ENCODE assay signal across 14 mouse cellular contexts in genomic region chr13:41341422-41341821, GRCm38 (mm10).
A peak's percentile ranks its signal among the peaks of the same experiment; 100 is the strongest.
DNase-seq lines count a peak whose midpoint lies in the region; ATAC-seq lines count a peak whose summit lies in the region.
"Had no signal": no experiment of that assay in that cellular context is flagged by ENCODE, and none has a peak within 500 bp of the region (broad histone marks: within the 10 kb centered on the region; RNA-seq: fewer than 3 reads in every experiment).

No protein-coding gene starts in this region.

- ATAC-seq in kidney, embryonic 14.5 days (ENCODE audit: low FRiP score, low TSS enrichment) = no peak
- no peak for ATAC-seq in intestine, embryonic 15.5 days
- ATAC-seq in inflammation-experienced regulatory T-cells, adult 6 months = no peak
- ATAC-seq: hindbrain, postnatal 0 days; Patski had no signal

- no peaks in the 10 kb centered on the region for H3K9me3 ChIP-seq in kidney, embryonic 14.5 days (ENCODE audit: control insufficient read depth, low read length)
- H3K9me3 ChIP-seq in intestine, embryonic 15.5 days = no peaks in the 10 kb centered on the region
- H3K9me3 ChIP-seq: stomach, embryonic 15.5 days had no signal

- H3K4me2 ChIP-seq in kidney, embryonic 14.5 days (replicated peaks; ENCODE audit: low read depth, low read length) = no peak overlapping the region
- no peak overlapping the region for H3K4me2 ChIP-seq in intestine, embryonic 15.5 days (replicated peaks)
- H3K4me2 ChIP-seq: stomach, embryonic 15.5 days had no signal

- no peak overlapping the region for H3K4me3 ChIP-seq in kidney, embryonic 14.5 days (ENCODE audit: low read length)
- H3K4me3 ChIP-seq in intestine, embryonic 15.5 days (replicated peaks) = no peak overlapping the region
- H3K4me3 ChIP-seq: stomach, embryonic 15.5 days had no signal

- WGBS in kidney, embryonic 14.5 days = 75% methylated on average over 9 of the region's 9 CpGs
- WGBS in intestine, embryonic 15.5 days = 72% methylated on average over 9 of the region's 9 CpGs

- no peak overlapping the region for H3K9ac ChIP-seq in kidney, embryonic 14.5 days (ENCODE audit: low read depth, low read length)
- H3K9ac ChIP-seq in intestine, embryonic 15.5 days = no peak overlapping the region
- H3K9ac ChIP-seq: stomach, embryonic 15.5 days had no signal

- peaks cover 8% of the 10 kb centered on the region; the same call in 1 of the 2 replicates for H3K36me3 ChIP-seq in kidney, embryonic 14.5 days (ENCODE audit: control insufficient read depth, insufficient read depth, low read length)
- H3K36me3 ChIP-seq in intestine, embryonic 15.5 days = peaks cover 3% of the 10 kb centered on the region; the same call in 1 of the 2 replicates

- H3K27ac ChIP-seq in kidney, embryonic 14.5 days (ENCODE audit: low read depth, low read length) = no peak overlapping the region
- peak overlapping the region; percentile 75; the same call in 1 of the 2 replicates for H3K27ac ChIP-seq in intestine, embryonic 15.5 days
- H3K27ac ChIP-seq: hindbrain, postnatal 0 days; stomach, embryonic 15.5 days had no signal

- no peaks in the 10 kb centered on the region for H3K27me3 ChIP-seq in kidney, embryonic 14.5 days (ENCODE audit: control insufficient read depth, insufficient read depth, low read length)
- H3K27me3 ChIP-seq in intestine, embryonic 15.5 days (replicated peaks) = no peaks in the 10 kb centered on the region
- H3K27me3 ChIP-seq: Patski; stomach, embryonic 15.5 days had no signal

- H3K4me1 ChIP-seq in kidney, embryonic 14.5 days (ENCODE audit: control insufficient read depth, insufficient read depth, low read length) = peaks cover 34% of the 10 kb centered on the region; the same call in 1 of the 2 replicates
- peaks cover 36% of the 10 kb centered on the region for H3K4me1 ChIP-seq in intestine, embryonic 15.5 days (replicated peaks)

- peak; percentile 74 to 83 for DNase-seq in cerebellum, postnatal 10 days
- DNase-seq in cerebellum, adult 18-20 months = no peak
- peak; percentile 50 for DNase-seq in kidney, adult 11 months
- DNase-seq in 3T3-L1 (ENCODE audit: low read depth, low spot score) = peak; percentile 40
- no peak for DNase-seq in frontal cortex, postnatal 14 days (ENCODE audit: low spot score in 2 of 2)
- DNase-seq: B cell, adult 2 months; embryo, embryonic 11 days; lung, adult 2 months had no signal

Comparison
In these comparisons a context has a peak if more than half of its experiments do, and no peak if none do; other contexts are left out.
1. DNase-seq: peak in cerebellum, postnatal 10 days (2 of 2), kidney, adult 11 months (single experiment) and 3T3-L1 (single experiment); none in cerebellum, adult 18-20 months (0 of 2) and frontal cortex, postnatal 14 days (0 of 2).